In genomic region chr15:60088964-60089899, GRCm38 (mm10) we compare ENCODE assay signal across 26 mouse cellular contexts.
DNase-seq lines count a peak whose midpoint lies in the region; ATAC-seq and TF ChIP-seq lines count a peak whose summit lies in the region.
"Had no signal": no experiment of that assay in that cellular context is flagged by ENCODE, and none has a peak within 500 bp of the region (broad histone marks: within the 10 kb centered on the region; RNA-seq: fewer than 3 reads in every experiment).

No protein-coding gene starts in this region.

- peak; percentile 67 for ATAC-seq in forebrain, embryonic 15.5 days (replicated peaks)
- ATAC-seq in forebrain, embryonic 11.5 days (replicated peaks; ENCODE audit: low FRiP score) = no peak
- peak; percentile 30; the same call in 1 of the 2 replicates for ATAC-seq in midbrain, embryonic 15.5 days (replicated peaks)
- ATAC-seq: CD4-positive, CD25-positive, alpha-beta regulatory T cell, adult 4 months; intestine, postnatal 0 days; liver, embryonic 12.5 days had no signal

- H3K4me2 ChIP-seq in forebrain, embryonic 15.5 days (replicated peaks) = peak overlapping the region; percentile 3; the same call in 1 of the 2 replicates
- no peak overlapping the region for H3K4me2 ChIP-seq in forebrain, embryonic 11.5 days (ENCODE audit: low read depth, low read length, severe bottlenecking)
- no peak overlapping the region for H3K4me2 ChIP-seq in midbrain, embryonic 15.5 days
- H3K4me2 ChIP-seq: embryonic facial prominence, embryonic 12.5 days; heart, embryonic 12.5 days; kidney, embryonic 15.5 days; limb, embryonic 13.5 days; liver, embryonic 12.5 days; neural tube, embryonic 15.5 days had no signal

- no peak overlapping the region for H3K9ac ChIP-seq in forebrain, embryonic 15.5 days (replicated peaks)
- no peak overlapping the region for H3K9ac ChIP-seq in forebrain, embryonic 11.5 days (ENCODE audit: low read length)
- H3K9ac ChIP-seq in midbrain, embryonic 15.5 days = no peak overlapping the region
- H3K9ac ChIP-seq: embryonic facial prominence, embryonic 12.5 days; heart, embryonic 12.5 days; kidney, embryonic 15.5 days; limb, embryonic 13.5 days; liver, embryonic 12.5 days; neural tube, embryonic 15.5 days had no signal

- no peak for TF ChIP-seq POLR2A in brain, embryonic 14.5 days (IDR thresholded peaks at IDR 0.05; ENCODE audit: borderline replicate concordance, extremely low read depth, insufficient read depth, insufficient read length, poor library complexity, severe bottlenecking)

- no peaks in the 10 kb centered on the region for H3K27me3 ChIP-seq in forebrain, embryonic 15.5 days
- H3K27me3 ChIP-seq in forebrain, embryonic 11.5 days (ENCODE audit: control insufficient read depth, insufficient read depth, low read length) = no peaks in the 10 kb centered on the region
- H3K27me3 ChIP-seq in midbrain, embryonic 15.5 days (replicated peaks) = no peaks in the 10 kb centered on the region
- H3K27me3 ChIP-seq: embryonic facial prominence, embryonic 12.5 days; heart, embryonic 12.5 days; kidney, embryonic 15.5 days; limb, embryonic 13.5 days; liver, embryonic 12.5 days; neural tube, embryonic 15.5 days had no signal

- no peaks in the 10 kb centered on the region for H3K36me3 ChIP-seq in forebrain, embryonic 15.5 days
- H3K36me3 ChIP-seq in forebrain, embryonic 11.5 days (ENCODE audit: control insufficient read depth, insufficient read depth, low read length) = no peaks in the 10 kb centered on the region
- H3K36me3 ChIP-seq in midbrain, embryonic 15.5 days (replicated peaks) = no peaks in the 10 kb centered on the region
- H3K36me3 ChIP-seq: embryonic facial prominence, embryonic 12.5 days; heart, embryonic 12.5 days; kidney, embryonic 15.5 days; limb, embryonic 13.5 days; liver, embryonic 12.5 days; neural tube, embryonic 15.5 days had no signal

- no peak for DNase-seq in forebrain, embryonic 11.5 days (ENCODE audit: low spot score)
- DNase-seq in layer of hippocampus, adult 9-11 months = peak; percentile 22
- no peak for DNase-seq in layer of hippocampus, postnatal 10 days (ENCODE audit: low spot score in 2 of 2)
- DNase-seq in brain, embryonic 14.5 days (ENCODE audit: low read depth) = peak; percentile 85
- DNase-seq in heart, adult 11 months = no peak
- DNase-seq: adrenal gland, postnatal 36 days; cerebellum, adult 18-20 months; cerebellum, postnatal 25 days; gastrocnemius, postnatal 14 days; heart, adult 18-20 months; heart, postnatal 10 days; kidney, postnatal 36 days; lung, adult 18-20 months; lung, postnatal 10 days; thymus, adult 2 months had no signal

- 50% methylated on average over 10 of the region's 10 CpGs for WGBS in forebrain, embryonic 15.5 days
- WGBS in forebrain, embryonic 11.5 days = 76% methylated on average over 10 of the region's 10 CpGs
- 50% methylated on average over 10 of the region's 10 CpGs for WGBS in midbrain, embryonic 15.5 days

- peak overlapping the region; percentile 43; the same call in 1 of the 2 replicates for H3K27ac ChIP-seq in forebrain, embryonic 15.5 days (replicated peaks)
- no peak overlapping the region for H3K27ac ChIP-seq in forebrain, embryonic 11.5 days (ENCODE audit: low read depth, low read length)
- no peak overlapping the region for H3K27ac ChIP-seq in midbrain, embryonic 15.5 days
- H3K27ac ChIP-seq: embryonic facial prominence, embryonic 12.5 days; kidney, embryonic 15.5 days; limb, embryonic 13.5 days; liver, embryonic 12.5 days; neural tube, embryonic 15.5 days; stomach, postnatal 0 days had no signal

- no peak overlapping the region for H3K4me3 ChIP-seq in forebrain, embryonic 15.5 days
- no peak overlapping the region for H3K4me3 ChIP-seq in forebrain, embryonic 11.5 days (ENCODE audit: low read depth, low read length)
- H3K4me3 ChIP-seq in midbrain, embryonic 15.5 days = no peak overlapping the region
- H3K4me3 ChIP-seq: embryonic facial prominence, embryonic 12.5 days; heart, embryonic 12.5 days; kidney, embryonic 15.5 days; limb, embryonic 13.5 days; liver, embryonic 12.5 days; neural tube, embryonic 15.5 days had no signal

- peaks cover 8% of the 10 kb centered on the region; the same call in 1 of the 2 replicates for H3K4me1 ChIP-seq in forebrain, embryonic 15.5 days
- H3K4me1 ChIP-seq in forebrain, embryonic 11.5 days (replicated peaks; ENCODE audit: control insufficient read depth, insufficient read depth, low read length) = 0 out of 2 replicates have a peak, but pooled peaks cover 2% of the 10 kb centered on the region
- no peaks in the 10 kb centered on the region for H3K4me1 ChIP-seq in midbrain, embryonic 15.5 days
- H3K4me1 ChIP-seq: embryonic facial prominence, embryonic 12.5 days; heart, embryonic 12.5 days; kidney, embryonic 15.5 days; limb, embryonic 13.5 days; liver, embryonic 12.5 days; neural tube, embryonic 15.5 days had no signal

- TF ChIP-seq CTCF in brain, embryonic 14.5 days (IDR thresholded peaks at IDR 0.05; ENCODE audit: borderline replicate concordance, extremely low read depth, insufficient read depth, insufficient read length) = no peak

- H3K9me3 ChIP-seq in forebrain, embryonic 15.5 days = no peaks in the 10 kb centered on the region
- no peaks in the 10 kb centered on the region for H3K9me3 ChIP-seq in forebrain, embryonic 11.5 days (ENCODE audit: control insufficient read depth, low read length)
- no peaks in the 10 kb centered on the region for H3K9me3 ChIP-seq in midbrain, embryonic 15.5 days
- H3K9me3 ChIP-seq: embryonic facial prominence, embryonic 12.5 days; heart, embryonic 12.5 days; kidney, embryonic 15.5 days; limb, embryonic 13.5 days; liver, embryonic 12.5 days; neural tube, embryonic 15.5 days had no signal

Comparison
In these comparisons a context has a peak if more than half of its experiments do, and no peak if none do; other contexts are left out.
1. DNase-seq: peak in layer of hippocampus, adult 9-11 months (single experiment) and brain, embryonic 14.5 days (single experiment); none in forebrain, embryonic 11.5 days (single experiment), layer of hippocampus, postnatal 10 days (0 of 2) and heart, adult 11 months (single experiment).